Mouse (Mus musculus): ENCODE data around the gene Tex2. TPM values are rescaled to one million over a fixed set of nuclear protein-coding genes. Genes with fewer than 3 reads are reported as not detected.
A peak's percentile ranks its signal among the peaks of the same experiment; 100 is the strongest.

Gene Tex2
- total RNA-seq, 2 experiments from 2014 or later = 86.8 to 91.8 TPM

DNA sequence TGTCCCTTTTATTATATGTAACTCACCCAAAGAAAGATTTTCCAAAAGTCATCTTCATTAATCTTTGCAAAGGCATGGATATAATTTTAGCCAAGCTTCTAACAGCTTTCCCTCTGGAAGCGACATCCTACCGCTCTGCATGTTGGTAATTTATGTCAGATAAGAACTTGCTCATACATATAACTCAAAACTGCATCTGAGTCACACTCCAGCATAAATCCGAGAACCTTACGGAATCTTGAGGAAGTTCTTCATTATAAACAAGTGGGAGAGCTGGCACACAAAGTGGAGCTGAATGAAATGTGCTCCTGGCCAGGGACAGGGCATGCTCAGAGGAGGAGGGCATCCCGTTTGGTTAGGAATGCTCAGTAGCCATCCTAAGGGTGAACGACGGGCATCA lies 53.5 kb downstream of the Tex2 start:
- intact Hi-C loops (cut with DNase I) = no loop called here
- peak in 1 of 2 experiments; percentile 33 for DNase-seq (ENCODE audit: extremely low spot score in 1 of 2, low spot score in 2 of 2)

GRCm38 (mm10) chr11:106558008-106558407 lies 55.2 kb downstream of the Tex2 start:
- intact Hi-C loops (cut with DNase I) = no loop called here
- DNase-seq (ENCODE audit: extremely low spot score in 1 of 2, low spot score in 2 of 2) = no peak

- intact Hi-C loops (cut with DNase I) = no loop called here
- DNase-seq (ENCODE audit: extremely low spot score in 1 of 2, low spot score in 2 of 2) = no peak
Measured at GRCm38 (mm10) chr11:106557398-106557797, 55.8 kb downstream of the Tex2 start.

- intact Hi-C loops (cut with DNase I) = no loop called here
- no peak for DNase-seq (ENCODE audit: extremely low spot score in 1 of 2, low spot score in 2 of 2)
Measured at GRCm38 (mm10) chr11:106556689-106557088, 56.5 kb downstream of the Tex2 start.

GRCm38 (mm10) chr11:106555805-106556615 lies 57.2 kb downstream of the Tex2 start:
- DNase-seq (ENCODE audit: extremely low spot score in 1 of 2, low spot score in 2 of 2) = no peak
- intact Hi-C loops (cut with DNase I) = no loop called here

GRCm38 (mm10) chr11:106550398-106550797 lies 62.8 kb downstream of the Tex2 start:
- intact Hi-C loops (cut with DNase I) = no loop called here
- DNase-seq (ENCODE audit: extremely low spot score in 1 of 2, low spot score in 2 of 2) = no peak

GRCm38 (mm10) chr11:106546081-106546480 lies 67.1 kb downstream of the Tex2 start:
- no peak for DNase-seq (ENCODE audit: extremely low spot score in 1 of 2, low spot score in 2 of 2)
- intact Hi-C loops (cut with DNase I) = no loop called here

GRCm38 (mm10) chr11:106544916-106545315 lies 68.3 kb downstream of the Tex2 start:
- no peak for DNase-seq (ENCODE audit: extremely low spot score in 1 of 2, low spot score in 2 of 2)
- intact Hi-C loops (cut with DNase I) = no loop called here

GRCm38 (mm10) chr11:106544133-106544532 lies 69.1 kb downstream of the Tex2 start:
- intact Hi-C loops (cut with DNase I) = no loop called here
- DNase-seq (ENCODE audit: extremely low spot score in 1 of 2, low spot score in 2 of 2) = no peak

DNA sequence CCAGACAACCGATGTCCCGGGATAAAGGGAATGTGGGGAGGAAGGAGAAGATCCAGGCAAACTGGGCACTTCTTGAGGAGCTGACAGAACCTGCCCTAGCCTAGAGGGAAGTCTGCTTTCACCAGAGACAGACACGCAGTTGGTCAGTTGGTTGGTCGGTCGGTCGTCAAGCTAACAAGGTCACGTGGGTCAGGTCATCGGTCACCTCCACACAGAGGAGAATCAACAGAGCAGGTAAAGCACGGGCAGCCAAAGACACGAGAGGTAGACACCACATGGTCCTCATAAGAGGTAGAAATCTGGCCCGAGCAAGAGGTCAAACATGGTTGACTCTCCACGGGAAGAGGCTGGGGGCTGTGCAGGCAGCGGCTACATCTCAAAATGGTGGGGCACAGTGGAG lies 70.2 kb downstream of the Tex2 start:
- DNase-seq (ENCODE audit: extremely low spot score in 1 of 2, low spot score in 2 of 2) = no peak
- intact Hi-C loops (cut with DNase I) = no loop called here

- intact Hi-C loops (cut with DNase I) = no loop called here
- no peak for DNase-seq (ENCODE audit: extremely low spot score in 1 of 2, low spot score in 2 of 2)
Measured at GRCm38 (mm10) chr11:106542385-106542784, 70.8 kb downstream of the Tex2 start.

GRCm38 (mm10) chr11:106540506-106541268 lies 72.5 kb downstream of the Tex2 start:
- intact Hi-C loops (cut with DNase I) = no loop called here
- no peak for DNase-seq (ENCODE audit: extremely low spot score in 1 of 2, low spot score in 2 of 2)

DNA sequence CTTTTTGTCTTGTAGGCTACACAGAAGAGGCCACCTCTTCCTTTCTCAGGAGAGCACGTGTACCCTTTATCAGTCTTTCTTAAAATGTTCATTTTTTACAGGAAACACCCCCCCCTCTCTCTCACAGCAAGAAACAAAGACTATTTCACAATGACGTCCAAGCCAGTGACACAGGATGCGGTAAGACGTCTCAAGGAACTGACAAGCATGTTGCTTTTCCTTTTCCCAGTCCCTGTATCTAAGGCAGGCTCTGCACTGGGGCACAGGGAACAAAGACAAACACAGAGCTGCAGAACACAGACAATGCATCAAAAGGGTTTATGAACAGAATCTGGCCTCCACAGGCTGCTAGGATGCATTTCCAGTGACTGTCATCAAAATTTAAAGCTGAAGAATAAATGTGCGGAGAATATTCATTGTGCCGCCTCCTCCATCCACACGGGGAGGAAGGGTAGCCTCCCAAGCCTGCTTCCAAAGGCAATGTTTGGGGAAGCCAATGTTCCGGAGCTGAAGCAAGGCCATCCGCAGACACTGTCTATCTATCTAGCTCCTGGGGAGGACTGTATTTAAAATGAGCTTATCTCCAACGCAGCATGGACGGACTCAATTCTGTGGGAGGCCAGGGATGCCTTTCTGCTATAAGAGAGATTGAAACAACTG lies 76.8 kb downstream of the Tex2 start:
- DNase-seq (ENCODE audit: extremely low spot score in 1 of 2, low spot score in 2 of 2) = no peak
- intact Hi-C loops (cut with DNase I) = no loop called here

DNA sequence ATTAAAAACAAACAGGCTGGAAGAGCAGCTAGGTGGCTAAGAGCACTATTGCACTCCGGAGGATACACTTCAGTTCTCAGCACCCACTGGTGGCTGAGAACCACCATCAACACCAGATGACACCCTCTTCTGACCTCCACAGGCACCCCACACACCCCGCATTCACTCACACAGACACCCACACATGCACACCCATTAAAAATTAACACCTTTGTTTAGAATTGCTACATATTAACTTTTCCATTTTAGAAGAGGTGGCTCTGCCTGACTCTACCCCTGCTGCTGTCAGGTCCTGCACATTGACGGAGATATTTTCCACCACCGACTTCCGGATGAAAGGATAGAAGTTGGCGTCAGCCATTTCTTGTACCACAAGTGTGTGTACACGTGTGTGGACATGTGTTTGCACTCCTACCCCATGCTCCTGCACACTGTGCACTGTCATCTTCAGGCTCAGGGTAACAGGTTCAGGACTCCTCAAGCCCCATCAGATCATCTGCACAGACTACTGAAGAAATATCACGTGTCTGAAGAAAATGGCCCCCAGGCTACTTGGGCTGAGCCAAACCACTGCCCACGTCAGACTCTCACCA lies 77.5 kb downstream of the Tex2 start:
- no peak for DNase-seq (ENCODE audit: extremely low spot score in 1 of 2, low spot score in 2 of 2)
- intact Hi-C loops (cut with DNase I) = no loop called here

- intact Hi-C loops (cut with DNase I) = no loop called here
Measured at GRCm38 (mm10) chr11:106532248-106532790, 80.9 kb downstream of the Tex2 start.

GRCm38 (mm10) chr11:106529786-106530185 lies 83.4 kb downstream of the Tex2 start:
- no peak for DNase-seq (ENCODE audit: extremely low spot score in 1 of 2, low spot score in 2 of 2)
- intact Hi-C loops (cut with DNase I) = no loop called here

More at GRCm38 (mm10) chr11:106532248-106532790, 80.9 kb downstream of the Tex2 start:
- DNase-seq (ENCODE audit: extremely low spot score in 1 of 2, low spot score in 2 of 2) = no peak

- no peak for DNase-seq (ENCODE audit: extremely low spot score in 1 of 2, low spot score in 2 of 2)
- intact Hi-C loops (cut with DNase I) = no loop called here
Measured at GRCm38 (mm10) chr11:106529113-106529512, 84.1 kb downstream of the Tex2 start.

GRCm38 (mm10) chr11:106527926-106528325 lies 85.3 kb downstream of the Tex2 start:
- intact Hi-C loops (cut with DNase I) = no loop called here
- no peak for DNase-seq (ENCODE audit: extremely low spot score in 1 of 2, low spot score in 2 of 2)
